Mouse (Mus musculus) CD8-positive naive resting alpha-beta T cell, adult 2 months (primary cell): ENCODE data around the gene Pank4.

Source experiments
- DNase-seq, 2 experiments: peaks; one replicate each; pipeline ENCODE4 v3.0.0; 2022; ENCODE audit warnings: low read depth in 2 of 2, low spot score in 2 of 2

Pank4 gene

GRCm38 (mm10) chr4:154964581-154965235 lies 785 bp downstream of the Pank4 start:
- DNase-seq = peak; percentile 30 to 51

DNA sequence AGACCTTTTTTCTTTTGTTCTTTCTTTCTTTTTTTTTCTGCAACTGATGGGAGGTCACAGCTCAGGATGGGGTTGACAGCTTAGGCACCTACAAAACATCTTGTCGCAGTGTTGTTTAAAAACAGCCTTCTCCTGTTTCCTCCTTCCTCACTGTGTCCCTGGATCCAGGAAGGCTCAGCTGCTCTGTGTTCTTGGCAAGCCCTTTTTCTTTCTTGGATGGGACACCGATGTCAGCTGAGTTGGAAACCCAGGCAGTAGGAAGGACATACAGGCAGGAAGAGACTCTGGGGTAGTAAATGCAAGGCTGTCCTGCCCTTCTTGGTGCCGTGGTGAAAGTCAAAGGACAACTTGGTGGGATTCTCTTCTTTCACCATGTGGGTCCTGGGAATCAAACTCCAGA lies 1.9 kb downstream of the Pank4 start:
- DNase-seq = no peak

- peak in 1 of 2 experiments; percentile 60 for DNase-seq
Observed at GRCm38 (mm10) chr4:154967173-154967572, 3.2 kb downstream of the Pank4 start.

DNA sequence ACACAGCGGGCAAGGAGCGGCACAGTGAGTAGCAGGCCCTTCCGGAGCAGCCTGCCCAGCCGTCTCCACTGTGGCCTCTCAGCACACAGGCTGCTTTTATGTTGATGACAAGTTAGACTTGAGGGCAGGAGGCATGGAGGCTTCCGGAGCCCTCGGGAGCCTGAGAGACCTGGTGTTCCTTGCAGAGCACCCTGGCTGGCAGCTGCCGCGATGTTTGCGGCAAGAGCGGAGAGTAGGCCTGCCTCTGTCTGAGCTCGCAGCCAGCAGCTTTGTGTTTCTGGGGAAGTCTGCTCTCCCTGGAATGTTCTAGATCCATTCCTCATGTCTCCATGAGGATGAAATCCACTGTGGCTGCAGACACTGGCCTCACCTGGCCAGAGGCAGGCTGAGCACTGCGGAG lies 8.6 kb downstream of the Pank4 start:
- DNase-seq = no peak

GRCm38 (mm10) chr4:154974163-154974611 lies 10.3 kb downstream of the Pank4 start:
- no peak for DNase-seq

DNA sequence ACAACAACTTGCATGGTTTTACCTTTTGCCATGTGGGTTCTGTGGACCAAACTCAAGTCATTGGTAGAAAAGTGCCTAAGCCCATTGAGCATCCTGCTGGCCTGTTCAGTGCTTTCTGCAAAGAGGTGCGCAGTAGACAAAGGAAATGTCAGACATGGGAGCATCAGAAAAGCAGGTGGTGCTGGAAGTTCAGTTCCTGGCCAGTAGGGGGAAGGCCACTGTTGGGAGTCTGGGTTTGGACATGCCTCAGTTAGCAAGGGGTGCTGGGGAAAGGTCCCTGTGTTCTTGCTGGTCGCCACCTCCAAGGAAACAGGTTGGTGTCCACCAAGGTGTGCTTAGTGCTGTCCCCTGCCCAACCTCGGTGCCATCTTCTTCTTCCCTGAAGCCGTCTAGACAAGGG lies 16.2 kb downstream of the Pank4 start:
- peak in 1 of 2 experiments; percentile 26 for DNase-seq

- no peak for DNase-seq
Observed at GRCm38 (mm10) chr4:154981076-154981475, 17.2 kb downstream of the Pank4 start.

- peak; percentile 55 to 71 for DNase-seq
Observed at GRCm38 (mm10) chr4:154981530-154981929, 17.6 kb downstream of the Pank4 start.

- DNase-seq = no peak
Observed at GRCm38 (mm10) chr4:154982247-154983120, 18.6 kb downstream of the Pank4 start.

DNA sequence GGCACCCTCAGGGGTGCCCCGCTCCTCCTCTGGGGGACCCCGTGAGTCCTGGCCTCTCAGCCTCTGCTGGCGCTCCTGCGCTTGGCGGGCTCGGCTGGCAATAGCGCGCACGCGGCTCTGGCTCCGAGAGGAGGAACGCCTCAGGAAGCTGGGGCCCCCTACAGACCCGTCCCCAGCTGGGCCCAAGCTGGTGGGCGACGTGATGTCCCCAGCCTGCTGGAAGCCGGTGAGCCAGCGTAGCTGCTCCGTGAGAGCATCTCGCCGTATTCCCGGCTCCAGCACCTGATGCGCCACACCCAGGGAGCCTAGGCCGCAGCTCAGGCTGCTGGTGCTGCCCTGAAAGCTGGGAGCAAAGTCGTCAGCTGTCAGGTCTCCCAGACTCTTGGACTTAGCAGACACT lies 19.8 kb downstream of the Pank4 start:
- DNase-seq = no peak

DNA sequence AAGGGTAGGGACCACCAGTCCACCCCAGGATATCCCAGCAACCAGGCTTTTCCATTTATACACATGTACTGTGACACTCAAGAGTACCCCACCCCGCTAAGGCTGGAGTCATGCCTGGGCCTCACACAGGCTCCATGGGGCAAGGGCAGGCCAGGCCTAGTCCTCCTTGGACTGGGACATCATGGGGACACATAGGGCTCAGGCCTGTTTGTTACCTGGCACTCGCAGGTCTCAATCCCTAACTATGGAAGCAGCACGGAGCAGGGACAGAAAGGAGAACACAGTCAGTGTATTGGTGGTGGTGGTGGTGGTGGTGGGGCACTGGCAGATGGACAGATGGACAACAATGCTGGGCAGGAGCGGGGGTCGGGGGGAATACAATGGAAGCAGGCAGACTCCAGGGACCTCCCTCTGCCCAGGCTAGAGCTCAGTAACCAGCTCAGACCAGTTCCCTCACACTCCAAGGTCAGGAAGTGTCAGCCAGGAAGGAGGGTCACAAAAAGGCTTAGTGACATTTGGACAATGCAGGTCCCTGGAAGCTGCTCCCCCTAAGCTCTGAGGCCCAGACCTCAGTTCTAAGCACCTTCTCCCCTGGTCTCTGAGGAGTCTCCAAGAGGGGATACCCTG lies 21.3 kb downstream of the Pank4 start:
- no peak for DNase-seq

- peak; percentile 58 to 63 for DNase-seq
Observed at GRCm38 (mm10) chr4:154986096-154986495, 22.2 kb downstream of the Pank4 start.

DNA sequence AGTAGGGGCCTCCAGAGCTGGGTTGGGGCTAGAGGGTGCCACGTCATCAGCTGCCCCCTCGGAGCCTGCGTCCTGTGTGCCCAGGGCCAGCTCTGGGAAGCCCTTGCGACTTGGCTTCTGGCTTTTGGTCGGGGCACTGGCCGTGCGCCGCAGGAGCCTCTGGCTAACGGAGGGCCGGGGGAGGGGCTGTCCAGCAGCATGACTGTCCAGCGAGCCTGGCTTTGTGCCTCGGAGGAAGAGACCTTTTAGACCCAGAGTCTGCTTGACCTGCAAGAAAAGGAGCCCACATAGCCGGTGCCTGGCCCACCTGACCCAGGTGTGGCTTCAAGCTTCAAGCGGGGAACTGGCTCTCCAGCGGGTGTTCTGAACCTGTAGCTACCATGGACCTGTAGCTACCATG lies 22.8 kb downstream of the Pank4 start:
- no peak for DNase-seq

GRCm38 (mm10) chr4:154994876-154995275 lies 31.0 kb downstream of the Pank4 start:
- DNase-seq = no peak

DNA sequence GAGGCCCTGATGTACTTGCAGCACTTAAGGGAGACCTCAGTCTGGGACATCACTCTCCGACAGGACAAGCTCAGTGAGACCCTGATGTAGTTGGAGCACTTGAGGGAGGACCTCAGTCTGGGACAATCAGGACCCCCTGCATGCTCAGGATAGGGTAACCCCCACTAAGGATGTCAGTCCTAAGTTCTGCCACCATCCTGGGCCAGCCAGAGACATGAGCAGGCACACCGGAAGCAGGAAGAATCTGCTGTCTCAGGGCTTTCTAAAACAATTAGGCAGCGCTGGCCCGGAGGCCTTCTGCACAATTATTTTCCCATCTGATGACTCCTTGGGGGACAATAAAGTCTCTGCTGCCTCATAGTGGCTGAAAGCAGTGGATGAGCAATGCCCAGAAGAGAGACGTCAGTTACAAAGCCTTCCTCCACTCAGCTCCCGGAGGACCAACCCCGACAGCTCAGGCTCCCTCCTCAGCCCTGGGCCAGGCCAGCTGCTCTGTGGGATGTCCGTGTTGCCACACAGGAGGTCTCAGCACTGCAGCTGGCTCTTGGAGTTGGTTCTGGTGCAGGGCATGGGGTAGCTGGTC lies 32.7 kb downstream of the Pank4 start:
- DNase-seq = no peak

- DNase-seq = no peak
Observed at GRCm38 (mm10) chr4:154999379-154999778, 35.5 kb downstream of the Pank4 start.

DNA sequence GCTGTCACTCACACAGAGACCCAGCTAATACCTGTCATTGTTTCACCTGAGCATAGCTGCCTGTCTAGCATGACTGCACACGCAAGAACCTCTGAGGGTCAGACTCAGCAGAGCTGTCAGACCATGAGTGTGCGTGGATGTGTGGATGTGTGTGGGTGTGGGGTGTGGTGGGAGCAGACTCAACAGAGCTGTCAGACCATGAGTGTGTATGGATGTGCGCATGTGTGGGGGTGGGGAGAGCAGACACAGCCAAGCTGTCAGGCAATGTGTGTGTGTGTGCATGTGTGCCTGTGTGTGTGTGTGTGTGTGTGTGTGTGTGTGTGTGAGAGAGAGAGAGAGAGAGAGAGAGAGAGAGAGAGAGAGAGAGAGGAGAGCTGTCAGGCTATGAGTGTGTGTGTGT lies 41.4 kb downstream of the Pank4 start:
- no peak for DNase-seq

DNA sequence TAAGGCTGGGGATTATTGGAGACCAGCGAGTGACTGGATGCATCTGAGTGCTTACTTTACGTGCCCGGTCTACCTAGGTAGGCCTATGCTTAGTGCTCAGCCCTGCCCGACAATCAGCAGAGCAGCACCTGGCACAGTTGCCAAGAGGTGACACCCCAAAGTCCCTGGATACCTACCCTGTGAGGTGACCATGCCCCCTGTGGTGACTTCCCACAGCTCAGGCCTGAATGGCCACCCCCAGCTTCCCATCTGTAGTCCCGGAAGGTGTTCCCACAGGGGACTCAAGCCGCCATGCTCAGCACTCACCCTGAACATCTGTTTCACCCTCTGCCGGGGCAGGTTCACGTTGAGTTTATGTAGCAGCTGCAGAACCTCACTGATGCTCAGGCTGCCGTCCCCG lies 42.4 kb downstream of the Pank4 start:
- no peak for DNase-seq

DNA sequence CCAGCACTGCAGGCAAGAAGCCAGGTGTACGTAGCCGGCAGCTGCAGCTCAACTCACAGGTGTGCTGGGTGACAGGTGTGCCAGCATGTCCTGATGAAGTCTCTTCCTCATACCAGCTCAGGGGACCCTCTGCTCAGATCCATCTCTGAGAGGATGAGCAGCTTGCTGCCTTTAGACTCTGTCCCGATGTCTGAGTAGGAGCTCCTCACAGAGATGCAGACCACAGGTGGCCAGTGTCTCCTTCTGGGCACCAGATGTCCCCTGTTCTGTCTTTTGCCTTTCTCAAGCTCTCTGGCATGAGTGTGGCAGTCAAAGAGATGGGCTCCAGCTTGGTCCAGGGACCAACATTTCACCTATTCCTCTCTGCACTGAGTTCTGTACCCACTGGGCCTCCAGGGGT lies 43.7 kb downstream of the Pank4 start:
- no peak for DNase-seq

- no peak for DNase-seq
Observed at GRCm38 (mm10) chr4:155008075-155008474, 44.2 kb downstream of the Pank4 start.

DNA sequence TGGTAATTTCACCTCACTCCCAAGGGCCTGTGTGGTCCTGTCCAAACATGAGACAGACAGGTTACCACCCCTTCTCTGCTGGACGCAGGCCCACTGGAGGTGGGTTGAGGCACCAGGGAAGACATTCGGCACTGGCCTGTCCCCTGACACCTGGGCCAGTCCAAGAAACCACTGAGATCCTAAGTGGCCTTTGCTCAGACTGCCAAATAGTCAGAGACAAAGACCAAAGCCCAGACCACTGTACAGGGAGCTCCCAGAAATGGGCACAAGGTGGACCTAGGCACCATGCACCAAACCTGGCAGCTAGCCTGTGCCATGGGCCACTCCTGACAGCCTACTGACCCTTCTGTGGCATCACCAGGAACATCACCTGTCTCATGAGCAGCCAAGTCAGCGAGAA lies 45.3 kb downstream of the Pank4 start:
- DNase-seq = no peak

DNA sequence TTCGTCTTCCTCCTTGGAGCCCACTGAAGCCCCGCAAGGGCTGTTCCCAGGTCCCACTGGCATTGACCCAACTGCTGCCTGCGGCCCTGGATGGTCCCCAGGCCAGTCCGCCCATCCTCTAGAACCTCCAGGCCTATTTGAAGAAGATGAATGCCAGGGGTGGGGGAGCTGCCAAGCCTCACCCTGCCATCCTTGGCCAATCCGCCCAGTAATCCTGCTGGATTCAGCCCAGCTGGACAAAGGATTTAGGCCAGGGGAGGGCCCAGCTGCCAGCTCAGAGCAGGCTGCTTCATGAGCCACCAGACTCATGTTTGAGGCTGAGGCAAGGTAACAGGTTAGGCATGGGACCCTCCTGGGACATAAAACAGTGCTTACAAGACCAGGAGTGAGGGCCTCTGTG lies 46.9 kb downstream of the Pank4 start:
- DNase-seq = no peak
